Mouse (Mus musculus): Measurements from ENCODE around the gene Cdkl2. TPM values are rescaled to one million over a fixed set of nuclear protein-coding genes. Genes with fewer than 3 reads are reported as not detected.

The Cdkl2 gene
- polyA plus RNA-seq, 1 experiment from 2014 or later = 4.3 TPM

- ATAC-seq (ENCODE audit: low read depth) (peak; percentile 96), DNase-seq (ENCODE audit: low spot score) (peak; percentile 98)
- Histone ChIP-seq H3K4me2 (ENCODE audit: low read depth, low read length) (peak within 1 kb of the TSS; percentile 58), H3K27me3 (replicated peaks; ENCODE audit: control insufficient read depth, insufficient read depth, low read length) (no peaks in the 10 kb centered on the region), H3K9ac (ENCODE audit: low read depth, low read length) (peak within 1 kb of the TSS; percentile 80), H3K9me3 (ENCODE audit: control insufficient read depth, low read length) (no peaks in the 10 kb centered on the region), H3K27ac (replicated peaks; ENCODE audit: low read depth, low read length) (peak within 1 kb of the TSS; percentile 96), H3K36me3 (ENCODE audit: control insufficient read depth, insufficient read depth, low read length) (peaks cover 2% of the 10 kb centered on the region; the same call in 1 of the 2 replicates), H3K4me1 (ENCODE audit: control insufficient read depth, insufficient read depth, low read length) (peaks cover 19% of the 10 kb centered on the region), H3K4me3 (ENCODE audit: low read depth, low read length) (peak within 1 kb of the TSS; percentile 73)
- WGBS = under 1% methylated on average over 56 of the region's 65 CpGs
These were observed 80.8 kb downstream of the Cdkl2 start, which contains the start of gene Rchy1 for GRCm38 (mm10) chr5:91962639-91963440. Rchy1 (minus strand) TSS chr5:91963068.

DNA sequence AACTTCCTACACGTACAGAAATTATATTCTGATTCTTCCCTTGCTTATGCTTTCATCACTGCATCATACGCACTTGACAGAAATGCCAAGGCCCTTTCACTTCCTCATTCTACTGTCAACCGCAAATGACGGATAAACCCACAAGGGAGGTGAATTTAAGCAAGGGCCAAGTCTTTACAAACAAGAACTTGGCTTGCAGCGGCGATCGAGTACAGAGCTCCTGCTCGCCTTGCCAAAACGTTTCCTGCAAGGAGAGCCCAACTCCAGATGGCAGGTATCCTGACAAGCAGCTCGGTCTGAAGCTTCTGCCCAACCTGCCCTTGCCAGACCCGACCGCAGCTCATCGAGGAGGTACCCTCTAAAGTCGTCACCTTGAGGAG lies 81.4 kb downstream of the Cdkl2 start:
- H3K9ac ChIP-seq (ENCODE audit: low read depth, low read length) = peak overlapping the region; percentile 80
- peaks cover 19% of the 10 kb centered on the region for H3K4me1 ChIP-seq (ENCODE audit: control insufficient read depth, insufficient read depth, low read length)
- DNase-seq (ENCODE audit: low spot score) (peak; percentile 87), ATAC-seq (ENCODE audit: low read depth) (no peak; the same call in 1 of the 2 replicates)
- no peaks in the 10 kb centered on the region for H3K9me3 ChIP-seq (ENCODE audit: control insufficient read depth, low read length)
- peak overlapping the region; percentile 73 for H3K4me3 ChIP-seq (ENCODE audit: low read depth, low read length)
- H3K4me2 ChIP-seq (ENCODE audit: low read depth, low read length) = peak overlapping the region; percentile 58
- peaks cover 7% of the 10 kb centered on the region for H3K36me3 ChIP-seq (ENCODE audit: control insufficient read depth, insufficient read depth, low read length)
- peak overlapping the region; percentile 96 for H3K27ac ChIP-seq (replicated peaks; ENCODE audit: low read depth, low read length)
- H3K27me3 ChIP-seq (replicated peaks; ENCODE audit: control insufficient read depth, insufficient read depth, low read length) = no peaks in the 10 kb centered on the region
- 1% methylated on average over 14 of the region's 14 CpGs for WGBS

DNA sequence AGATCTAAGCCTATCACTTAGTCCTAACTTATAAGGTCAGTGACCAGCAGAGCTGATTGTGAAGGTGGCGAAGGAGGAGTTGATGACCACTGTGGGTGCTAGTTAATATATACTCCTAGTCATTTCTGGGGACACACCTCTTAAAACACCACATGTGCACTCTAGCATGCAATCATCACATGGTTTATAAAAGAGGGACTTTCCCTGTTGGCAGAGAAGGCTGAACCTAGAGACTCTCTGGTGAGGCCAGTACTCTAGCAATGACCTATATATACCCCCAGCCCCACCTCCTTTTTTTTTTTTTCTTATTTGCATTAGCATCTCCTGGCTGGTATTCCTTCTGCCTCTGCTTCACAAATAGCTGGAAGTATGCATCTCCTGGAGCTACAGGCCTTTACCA lies 82.3 kb downstream of the Cdkl2 start:
- Histone ChIP-seq H3K4me1 (ENCODE audit: control insufficient read depth, insufficient read depth, low read length) (peaks cover 19% of the 10 kb centered on the region), H3K36me3 (ENCODE audit: control insufficient read depth, insufficient read depth, low read length) (peaks cover 15% of the 10 kb centered on the region), H3K4me3 (ENCODE audit: low read depth, low read length) (peak overlapping the region; percentile 73), H3K4me2 (ENCODE audit: low read depth, low read length) (peak overlapping the region; percentile 58), H3K9ac (ENCODE audit: low read depth, low read length) (peak overlapping the region; percentile 80), H3K27ac (replicated peaks; ENCODE audit: low read depth, low read length) (peak overlapping the region; percentile 96), H3K27me3 (replicated peaks; ENCODE audit: control insufficient read depth, insufficient read depth, low read length) (no peaks in the 10 kb centered on the region), H3K9me3 (ENCODE audit: control insufficient read depth, low read length) (no peaks in the 10 kb centered on the region)
- DNase-seq (ENCODE audit: low spot score) (no peak), ATAC-seq (ENCODE audit: low read depth) (no peak)
- WGBS = 86% methylated on average over 1 of the region's 1 CpGs

DNA sequence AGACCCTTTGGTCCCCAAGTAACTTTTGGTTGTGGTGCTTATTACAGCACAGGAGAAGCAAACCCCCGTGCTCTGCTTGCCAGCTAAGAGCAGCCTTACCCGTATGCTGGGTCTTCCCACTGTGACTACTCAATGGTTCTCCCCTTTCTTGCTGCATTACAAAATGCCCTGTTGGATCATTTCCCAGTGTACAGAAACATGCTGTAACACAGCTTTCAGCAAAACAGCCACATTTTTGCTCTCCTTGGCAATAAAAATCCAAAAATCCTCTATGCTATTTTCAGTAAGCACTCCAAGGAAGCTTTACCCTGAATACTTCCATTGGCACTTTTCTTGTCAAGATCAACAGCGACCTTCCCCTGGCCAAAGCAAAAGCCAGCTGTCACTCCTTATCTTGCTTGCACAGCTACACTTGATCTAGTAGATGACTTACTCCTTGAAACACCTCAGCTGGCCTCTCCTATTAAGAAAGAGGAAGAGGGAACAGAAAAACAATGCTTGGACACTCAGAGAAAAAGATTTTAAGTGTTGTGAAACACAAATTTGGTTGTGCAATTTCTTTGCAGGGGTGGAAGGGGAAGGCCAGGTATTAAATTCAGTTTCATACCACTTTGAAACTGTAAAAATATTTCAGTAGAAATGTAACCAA lies 83.0 kb downstream of the Cdkl2 start:
- 59% methylated on average over 3 of the region's 3 CpGs for WGBS
- peak overlapping the region; percentile 49 for H3K27ac ChIP-seq (replicated peaks; ENCODE audit: low read depth, low read length)

GRCm38 (mm10) chr5:91959986-91960385 lies 83.7 kb downstream of the Cdkl2 start:
- no peaks in the 10 kb centered on the region for H3K27me3 ChIP-seq (replicated peaks; ENCODE audit: control insufficient read depth, insufficient read depth, low read length)
- H3K9me3 ChIP-seq (ENCODE audit: control insufficient read depth, low read length) = no peaks in the 10 kb centered on the region
- peaks cover 21% of the 10 kb centered on the region for H3K36me3 ChIP-seq (ENCODE audit: control insufficient read depth, insufficient read depth, low read length)
- H3K4me3 ChIP-seq (ENCODE audit: low read depth, low read length) = no peak overlapping the region
- ATAC-seq (ENCODE audit: low read depth) (no peak), DNase-seq (ENCODE audit: low spot score) (no peak)
- H3K9ac ChIP-seq (ENCODE audit: low read depth, low read length) = no peak overlapping the region
- WGBS = 87% methylated on average over 1 of the region's 1 CpGs
- peaks cover 19% of the 10 kb centered on the region for H3K4me1 ChIP-seq (ENCODE audit: control insufficient read depth, insufficient read depth, low read length)
- peak overlapping the region; percentile 49; the same call in 1 of the 2 replicates for H3K27ac ChIP-seq (replicated peaks; ENCODE audit: low read depth, low read length)
- H3K4me2 ChIP-seq (ENCODE audit: low read depth, low read length) = peak overlapping the region; percentile 58; the same call in 1 of the 2 replicates

More for the DNA sequence above, 83.0 kb downstream of the Cdkl2 start:
- Histone ChIP-seq H3K4me3 (ENCODE audit: low read depth, low read length) (peak overlapping the region; percentile 73), H3K27me3 (replicated peaks; ENCODE audit: control insufficient read depth, insufficient read depth, low read length) (no peaks in the 10 kb centered on the region), H3K4me1 (ENCODE audit: control insufficient read depth, insufficient read depth, low read length) (peaks cover 19% of the 10 kb centered on the region), H3K4me2 (ENCODE audit: low read depth, low read length) (peak overlapping the region; percentile 58), H3K9me3 (ENCODE audit: control insufficient read depth, low read length) (no peaks in the 10 kb centered on the region), H3K9ac (ENCODE audit: low read depth, low read length) (0 out of 2 replicates have a peak overlapping the region, but pooled peaks have one; percentile 10), H3K36me3 (ENCODE audit: control insufficient read depth, insufficient read depth, low read length) (peaks cover 18% of the 10 kb centered on the region)
- ATAC-seq (ENCODE audit: low read depth) = no peak
- peak; percentile 58 for DNase-seq (ENCODE audit: low spot score)

GRCm38 (mm10) chr5:91959096-91959495 lies 84.6 kb downstream of the Cdkl2 start:
- Histone ChIP-seq H3K4me3 (ENCODE audit: low read depth, low read length) (no peak overlapping the region), H3K4me1 (ENCODE audit: control insufficient read depth, insufficient read depth, low read length) (peaks cover 19% of the 10 kb centered on the region), H3K27me3 (replicated peaks; ENCODE audit: control insufficient read depth, insufficient read depth, low read length) (no peaks in the 10 kb centered on the region), H3K36me3 (ENCODE audit: control insufficient read depth, insufficient read depth, low read length) (peaks cover 27% of the 10 kb centered on the region), H3K27ac (replicated peaks; ENCODE audit: low read depth, low read length) (no peak overlapping the region), H3K9ac (ENCODE audit: low read depth, low read length) (no peak overlapping the region), H3K9me3 (ENCODE audit: control insufficient read depth, low read length) (no peaks in the 10 kb centered on the region), H3K4me2 (ENCODE audit: low read depth, low read length) (no peak overlapping the region)
- DNase-seq (ENCODE audit: low spot score) (no peak), ATAC-seq (ENCODE audit: low read depth) (no peak)
- 95% methylated on average over 1 of the region's 1 CpGs for WGBS

- H3K9ac ChIP-seq (ENCODE audit: low read depth, low read length) = no peak overlapping the region
- DNase-seq (ENCODE audit: low spot score) (no peak), ATAC-seq (ENCODE audit: low read depth) (no peak)
- 93% methylated on average over 3 of the region's 3 CpGs for WGBS
- H3K36me3 ChIP-seq (ENCODE audit: control insufficient read depth, insufficient read depth, low read length) = peaks cover 45% of the 10 kb centered on the region
- H3K4me1 ChIP-seq (ENCODE audit: control insufficient read depth, insufficient read depth, low read length) = peaks cover 19% of the 10 kb centered on the region
- H3K27ac ChIP-seq (replicated peaks; ENCODE audit: low read depth, low read length) = no peak overlapping the region
- H3K4me3 ChIP-seq (ENCODE audit: low read depth, low read length) = no peak overlapping the region
- H3K4me2 ChIP-seq (ENCODE audit: low read depth, low read length) = no peak overlapping the region
- no peaks in the 10 kb centered on the region for H3K9me3 ChIP-seq (ENCODE audit: control insufficient read depth, low read length)
- no peaks in the 10 kb centered on the region for H3K27me3 ChIP-seq (replicated peaks; ENCODE audit: control insufficient read depth, insufficient read depth, low read length)
These were observed 86.5 kb downstream of the Cdkl2 start for GRCm38 (mm10) chr5:91956991-91957760.
